Mouse (Mus musculus) midbrain, embryonic 14.5 days (tissue): Measurements from ENCODE around the gene Pde4d. TPM values are rescaled to one million over a fixed set of nuclear protein-coding genes. Genes with fewer than 3 reads are reported as not detected.
A peak's percentile ranks its signal among the peaks of the same experiment; 100 is the strongest.

Experiments
- microRNA counts: library from miRNA; unstranded; fragments of <30 nt; microRNA quantifications from one replicate; lab custom pipeline; 2016
- microRNA-seq: library from miRNA; unstranded; fragments of <30 nt; microRNA quantifications from one replicate; pipeline ENCODE4, GENCODE M21; 2016
- polyA plus RNA-seq: library from polyadenylated mRNA; unstranded; fragments of >200 nt; fragmentation: Nextera tagmentation; extraction: Ambion mirVana; gene quantifications from 2 replicates; pipeline ENCODE4 v1.2.1, GENCODE M21; 2014

Gene Pde4d
- polyA plus RNA-seq, 1 experiment from 2014 or later, result 27.1 TPM

MicroRNA genes within 50 kb of the gene (microRNA counts, 519-probe panel; counts per million panel counts)
- microRNA mmu-miR-1904 (lab: Ali Mortazavi, UCI) (not detected), microRNA mmu-miR-582-3p (lab: Ali Mortazavi, UCI) (not detected), microRNA mmu-miR-582-5p (lab: Ali Mortazavi, UCI) (2,221 counts per million, percentile 5 among the panel's probes with 10 or more counts)

Small RNAs within 50 kb of the gene (microRNA-seq; reads per million reads assigned to microRNA genes)
- gene Mir1904, result not detected
- 36.7 reads per million, percentile 46 among the genes with 10 or more reads in this experiment for gene Mir582

Other genes with a start within 250 kb of the Pde4d start
- 1.1 and 1.5 TPM in 2 replicates for gene Elovl7, start 235.5 kb upstream of the Pde4d start, polyA plus RNA-seq
- gene Depdc1b, start 133.6 kb upstream of the Pde4d start, polyA plus RNA-seq, result 2.1 and 2.5 TPM in 2 replicates